8 mouse cellular contexts compared by ENCODE assay signal in genomic region chr12:104751814-104752765, GRCm38 (mm10). TPM values are rescaled to one million over a fixed set of nuclear protein-coding genes. Genes with fewer than 3 reads are reported as not detected.
DNase-seq lines count a peak whose midpoint lies in the region; ATAC-seq lines count a peak whose summit lies in the region.

Gene Dicer1 (minus strand): TSS chr12:104751952.

- peak; percentile 94 for DNase-seq in R1 (ENCODE audit: low read depth, low spot score)
- DNase-seq in cerebellum, postnatal 25 days: peak; percentile 99 to 100
- DNase-seq in frontal cortex, postnatal 36 days (ENCODE audit: low spot score in 2 of 2): peak; percentile 98 to 99
- DNase-seq in left cerebral cortex, adult 11 months (ENCODE audit: low spot score): peak; percentile 94
- peak; percentile 98 to 99 for DNase-seq in lung, postnatal 4 days
- peak; percentile 96 for DNase-seq in retina, postnatal 7 days (ENCODE audit: low read depth, low spot score)
- DNase-seq in urinary bladder, adult 2 months (ENCODE audit: low spot score): peak; percentile 99

- peaks cover 47% of the 10 kb centered on the region for H3K4me1 ChIP-seq in hindbrain, embryonic 15.5 days (replicated peaks)

- H3K4me3 ChIP-seq in hindbrain, embryonic 15.5 days: peak within 1 kb of the TSS; percentile 68

- H3K9me3 ChIP-seq in hindbrain, embryonic 15.5 days: no peaks in the 10 kb centered on the region

- H3K27me3 ChIP-seq in hindbrain, embryonic 15.5 days: no peaks in the 10 kb centered on the region

- H3K9ac ChIP-seq in hindbrain, embryonic 15.5 days: peak within 1 kb of the TSS; percentile 85

- ATAC-seq in hindbrain, embryonic 15.5 days (ENCODE audit: low FRiP score, low read depth): peak; percentile 96

- H3K27ac ChIP-seq in hindbrain, embryonic 15.5 days (replicated peaks): peak within 1 kb of the TSS; percentile 92

- under 1% methylated on average over 89 of the region's 94 CpGs for WGBS in hindbrain, embryonic 15.5 days

- H3K4me2 ChIP-seq in hindbrain, embryonic 15.5 days: peak within 1 kb of the TSS; percentile 65

- H3K36me3 ChIP-seq in hindbrain, embryonic 15.5 days: no peaks in the 10 kb centered on the region

RNA-seq across cellular contexts. Expression of gene Dicer1, which starts in this region (rescaled TPM):
- polyA plus RNA-seq in hindbrain, embryonic 15.5 days (2015; fragmentation: Nextera tagmentation; extraction: Ambion mirVana): 36.0 and 38.2 TPM in 2 replicates
- 16.7 and 21.4 TPM in 2 replicates for polyA plus RNA-seq in urinary bladder, adult 2 months (2012; rRNA removed)

Comparison
In these comparisons a context has a peak if more than half of its experiments do, and no peak if none do; other contexts are left out.
1. Peak in every context shown above with its lines: DNase-seq, ATAC-seq, H3K4me3 ChIP-seq and H3K27ac ChIP-seq.